Mouse (Mus musculus): Measurements from ENCODE around the gene Kifc5b. TPM values are rescaled to one million over a fixed set of nuclear protein-coding genes. Genes with fewer than 3 reads are reported as not detected.
"Not testable (repeated sequence)": the region's sequence is repeated elsewhere in the genome, so short reads cannot be mapped to it uniquely, and the experiment has no call there.

Gene Kifc5b
- polyA plus RNA-seq, 1 experiment = 15.4 TPM

DNA sequence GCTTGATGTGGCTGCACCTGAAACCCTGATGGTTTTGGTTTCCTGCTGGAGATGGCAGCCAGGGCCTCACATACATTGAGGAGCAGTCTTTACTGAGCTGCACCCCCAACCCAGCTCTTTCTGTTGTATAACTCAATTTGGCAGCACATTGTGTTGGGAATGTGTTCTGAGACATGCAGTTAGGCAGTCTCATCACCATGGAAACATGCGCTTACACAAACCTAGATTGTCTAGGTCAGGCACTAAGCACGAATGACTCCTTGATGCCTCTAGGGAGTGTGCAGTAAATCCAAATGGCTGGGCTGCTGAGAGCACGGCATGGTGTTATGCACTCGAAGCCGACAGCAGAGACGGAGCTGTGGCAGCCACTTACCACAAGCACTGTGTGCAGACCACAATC, 22.5 kb upstream of the Kifc5b start:
- H3ac ChIP-seq (ENCODE audit: control insufficient read depth, insufficient read length) = no peak overlapping the region
- H3K27me3 ChIP-seq (ENCODE audit: control insufficient read depth, insufficient read depth, insufficient read length) = peaks cover 7% of the 10 kb centered on the region
- H3K4me2 ChIP-seq (ENCODE audit: low read depth) = no peak overlapping the region
- H3K36me3 ChIP-seq (ENCODE audit: control insufficient read depth, insufficient read depth) = no peaks in the 10 kb centered on the region
- H3K79me2 ChIP-seq (ENCODE audit: control insufficient read depth, insufficient read depth) = no peaks in the 10 kb centered on the region
- no peak overlapping the region for H3K4me3 ChIP-seq
- TF ChIP-seq USF1 (IDR thresholded peaks at IDR 0.05; ENCODE audit: low read depth) (no peak), REST (IDR thresholded peaks at IDR 0.05; ENCODE audit: insufficient read depth, insufficient read length) (no peak), MAX (IDR thresholded peaks at IDR 0.05; ENCODE audit: low read depth) (no peak), TCF12 (IDR thresholded peaks at IDR 0.05; ENCODE audit: insufficient read depth, poor library complexity, severe bottlenecking) (no peak), TCF3 (IDR thresholded peaks at IDR 0.05; ENCODE audit: insufficient read length, low read depth) (no peak), MYOG (IDR thresholded peaks at IDR 0.05; ENCODE audit: control insufficient read depth in 1 of 3, insufficient read depth in 1 of 3, insufficient read length in 2 of 3, low read depth in 2 of 3) (no peak), POLR2A (IDR thresholded peaks at IDR 0.05; ENCODE audit: insufficient read length, low read depth) (no peak), SRF (IDR thresholded peaks at IDR 0.05; ENCODE audit: control insufficient read depth, insufficient read length, low read depth) (no peak), MYOD1 (IDR thresholded peaks at IDR 0.05; ENCODE audit: control insufficient read depth in 1 of 3, insufficient read length in 2 of 3, low read depth in 2 of 3) (no peak), E2F4 (IDR thresholded peaks at IDR 0.05; ENCODE audit: insufficient read depth) (no peak), POLR2AphosphoS2 (IDR thresholded peaks at IDR 0.05; ENCODE audit: insufficient read length, low read depth) (no peak)

- H3K27me3 ChIP-seq (ENCODE audit: control insufficient read depth, insufficient read depth, insufficient read length) = peaks cover 7% of the 10 kb centered on the region
- no peak overlapping the region for H3ac ChIP-seq (ENCODE audit: control insufficient read depth, insufficient read length)
- H3K36me3 ChIP-seq (ENCODE audit: control insufficient read depth, insufficient read depth) = no peaks in the 10 kb centered on the region
- H3K4me2 ChIP-seq (ENCODE audit: low read depth) = no peak overlapping the region
- TF ChIP-seq TCF12 (IDR thresholded peaks at IDR 0.05; ENCODE audit: insufficient read depth, poor library complexity, severe bottlenecking) (no peak), MYOD1 (IDR thresholded peaks at IDR 0.05; ENCODE audit: control insufficient read depth in 1 of 3, insufficient read length in 2 of 3, low read depth in 2 of 3) (peak in 1 of 3 experiments; percentile 34), MYOG (IDR thresholded peaks at IDR 0.05; ENCODE audit: control insufficient read depth in 1 of 3, insufficient read depth in 1 of 3, insufficient read length in 2 of 3, low read depth in 2 of 3) (peak in 1 of 3 experiments; percentile 52)
- H3K79me2 ChIP-seq (ENCODE audit: control insufficient read depth, insufficient read depth) = no peaks in the 10 kb centered on the region
- H3K4me3 ChIP-seq = no peak overlapping the region
These were observed 21.3 kb upstream of the Kifc5b start for GRCm38 (mm10) chr17:26895578-26895977.

DNA sequence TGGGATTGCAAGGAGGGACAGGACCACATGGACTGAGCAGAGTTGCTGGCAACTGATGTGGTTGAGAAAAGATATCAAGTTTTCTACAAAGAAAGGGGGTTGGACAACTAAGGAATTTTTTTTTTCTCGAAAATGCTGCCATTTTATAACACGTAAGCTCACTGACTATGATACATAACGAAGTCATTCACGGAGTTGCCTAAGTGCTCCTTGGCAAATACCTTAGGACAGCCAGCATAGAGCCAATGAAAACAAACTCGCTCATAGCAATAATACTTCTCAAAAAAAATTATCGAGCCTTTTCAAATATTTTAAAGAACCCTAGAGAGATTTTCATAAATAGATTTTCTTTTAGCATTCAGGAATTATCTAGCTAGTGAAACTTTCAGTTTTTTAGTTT, 16.0 kb upstream of the Kifc5b start:
- Histone ChIP-seq H3K27me3 (ENCODE audit: control insufficient read depth, insufficient read depth, insufficient read length) (peaks cover 7% of the 10 kb centered on the region), H3K4me2 (ENCODE audit: low read depth) (no peak overlapping the region)

GRCm38 (mm10) chr17:26904320-26904719, 12.6 kb upstream of the Kifc5b start:
- Histone ChIP-seq H3K79me2 (ENCODE audit: control insufficient read depth, insufficient read depth) (no peaks in the 10 kb centered on the region), H3K4me3 (no peak overlapping the region), H3K27me3 (ENCODE audit: control insufficient read depth, insufficient read depth, insufficient read length) (no peaks in the 10 kb centered on the region), H3K36me3 (ENCODE audit: control insufficient read depth, insufficient read depth) (no peaks in the 10 kb centered on the region), H3K4me2 (ENCODE audit: low read depth) (no peak overlapping the region), H3ac (ENCODE audit: control insufficient read depth, insufficient read length) (no peak overlapping the region)
- no peak for TF ChIP-seq E2F4 (IDR thresholded peaks at IDR 0.05; ENCODE audit: insufficient read depth)
- TF ChIP-seq MYOG (IDR thresholded peaks at IDR 0.05; ENCODE audit: control insufficient read depth in 1 of 3, insufficient read depth in 1 of 3, insufficient read length in 2 of 3, low read depth in 2 of 3) = no peak
- no peak for TF ChIP-seq TCF12 (IDR thresholded peaks at IDR 0.05; ENCODE audit: insufficient read depth, poor library complexity, severe bottlenecking)
- no peak for TF ChIP-seq REST (IDR thresholded peaks at IDR 0.05; ENCODE audit: insufficient read depth, insufficient read length)
- TF ChIP-seq SRF (IDR thresholded peaks at IDR 0.05; ENCODE audit: control insufficient read depth, insufficient read length, low read depth) = no peak
- TF ChIP-seq POLR2AphosphoS2 (IDR thresholded peaks at IDR 0.05; ENCODE audit: insufficient read length, low read depth) = no peak
- TF ChIP-seq CEBPB (IDR thresholded peaks at IDR 0.05; ENCODE audit: insufficient read depth, poor library complexity, severe bottlenecking) = no peak
- TF ChIP-seq USF1 (IDR thresholded peaks at IDR 0.05; ENCODE audit: low read depth) = no peak
- no peak for TF ChIP-seq MYOD1 (IDR thresholded peaks at IDR 0.05; ENCODE audit: control insufficient read depth in 1 of 3, insufficient read length in 2 of 3, low read depth in 2 of 3)
- TF ChIP-seq POLR2A (IDR thresholded peaks at IDR 0.05; ENCODE audit: insufficient read length, low read depth) = no peak

More for the DNA sequence above, 16.0 kb upstream of the Kifc5b start:
- TF ChIP-seq E2F4 (IDR thresholded peaks at IDR 0.05; ENCODE audit: insufficient read depth) (no peak), REST (IDR thresholded peaks at IDR 0.05; ENCODE audit: insufficient read depth, insufficient read length) (no peak), POLR2AphosphoS2 (IDR thresholded peaks at IDR 0.05; ENCODE audit: insufficient read length, low read depth) (no peak), TCF12 (IDR thresholded peaks at IDR 0.05; ENCODE audit: insufficient read depth, poor library complexity, severe bottlenecking) (no peak), SRF (IDR thresholded peaks at IDR 0.05; ENCODE audit: control insufficient read depth, insufficient read length, low read depth) (no peak), MAX (IDR thresholded peaks at IDR 0.05; ENCODE audit: low read depth) (no peak), CEBPB (IDR thresholded peaks at IDR 0.05; ENCODE audit: insufficient read depth, poor library complexity, severe bottlenecking) (no peak), USF1 (IDR thresholded peaks at IDR 0.05; ENCODE audit: low read depth) (no peak), MYOD1 (IDR thresholded peaks at IDR 0.05; ENCODE audit: control insufficient read depth in 1 of 3, insufficient read length in 2 of 3, low read depth in 2 of 3) (no peak), MYOG (IDR thresholded peaks at IDR 0.05; ENCODE audit: control insufficient read depth in 1 of 3, insufficient read depth in 1 of 3, insufficient read length in 2 of 3, low read depth in 2 of 3) (no peak), TCF3 (IDR thresholded peaks at IDR 0.05; ENCODE audit: insufficient read length, low read depth) (no peak), POLR2A (IDR thresholded peaks at IDR 0.05; ENCODE audit: insufficient read length, low read depth) (no peak)
- H3K36me3 ChIP-seq (ENCODE audit: control insufficient read depth, insufficient read depth) = no peaks in the 10 kb centered on the region
- H3K79me2 ChIP-seq (ENCODE audit: control insufficient read depth, insufficient read depth) = no peaks in the 10 kb centered on the region
- H3ac ChIP-seq (ENCODE audit: control insufficient read depth, insufficient read length) = no peak overlapping the region
- H3K4me3 ChIP-seq = no peak overlapping the region

- H3K4me2 ChIP-seq (ENCODE audit: low read depth); H3K36me3 ChIP-seq (ENCODE audit: control insufficient read depth, insufficient read depth); H3K79me2 ChIP-seq (ENCODE audit: control insufficient read depth, insufficient read depth); H3K27me3 ChIP-seq (ENCODE audit: control insufficient read depth, insufficient read depth, insufficient read length); H3ac ChIP-seq (ENCODE audit: control insufficient read depth, insufficient read length); H3K4me3 ChIP-seq: not testable (repeated sequence)
These were observed 9.4 kb upstream of the Kifc5b start for GRCm38 (mm10) chr17:26907506-26907905.
